Mouse (Mus musculus) liver, embryonic 11.5 days (tissue): ENCODE measurements around the gene Tmem52. TPM values are rescaled to one million over a fixed set of nuclear protein-coding genes. Genes with fewer than 3 reads are reported as not detected.
"Not testable (repeated sequence)": the region's sequence is repeated elsewhere in the genome, so short reads cannot be mapped to it uniquely, and the experiment has no call there.

Experiments used
- ATAC-seq: fragments of 200-750 bp; cut with Nextera tagmentation; replicated peaks from 2 replicates; pipeline ENCODE4 v1.8.0; 2017; ENCODE audit warnings: moderate number of reproducible peaks, mild to moderate bottlenecking, moderate TSS enrichment, moderate library complexity; ENCODE audit not compliant: low FRiP score
- DNase-seq: peaks from one replicate; pipeline ENCODE4 v3.0.0-alpha.2; 2017; ENCODE audit warnings: low spot score
- H3K27ac ChIP-seq: fragments of 300-500 bp; sonication (generic); 2 replicates; pipeline ENCODE4 v1.5.1; 2014; ENCODE audit warnings: mild to moderate bottlenecking, low read depth, low read length, control low read depth
- H3K27me3 ChIP-seq: fragments of 300-500 bp; sonication (generic); replicated peaks from 2 replicates; pipeline ENCODE4 v1.6.1; 2014; ENCODE audit warnings: low read length, mixed read lengths; ENCODE audit not compliant: control insufficient read depth, insufficient read depth
- H3K36me3 ChIP-seq: fragments of 300-500 bp; sonication (generic); 2 replicates; pipeline ENCODE4 v1.6.1; 2014; ENCODE audit warnings: mild to moderate bottlenecking, low read length, moderate library complexity, mixed read lengths; ENCODE audit not compliant: control insufficient read depth, insufficient read depth
- H3K4me1 ChIP-seq: fragments of 300-500 bp; sonication (generic); replicated peaks from 2 replicates; pipeline ENCODE4 v1.6.1; 2014; ENCODE audit warnings: low read length, mixed read lengths; ENCODE audit not compliant: control insufficient read depth, insufficient read depth
- H3K4me2 ChIP-seq: fragments of 300-500 bp; sonication (generic); 2 replicates; pipeline ENCODE4 v1.6.1; 2014; ENCODE audit warnings: mild to moderate bottlenecking, control low read depth, moderate library complexity
- H3K4me3 ChIP-seq: fragments of 300-500 bp; sonication (generic); 2 replicates; pipeline ENCODE4 v1.5.1; 2014; ENCODE audit warnings: low read depth, low read length, control low read depth
- H3K9ac ChIP-seq: fragments of 300-500 bp; sonication (generic); 2 replicates; pipeline ENCODE4 v1.6.1; 2014; ENCODE audit warnings: low read depth, low read length, control low read depth
- H3K9me3 ChIP-seq: fragments of 300-500 bp; sonication (generic); 2 replicates; pipeline ENCODE4 v1.6.1; 2016; ENCODE audit warnings: low read length, inconsistent platforms, mixed read lengths; ENCODE audit not compliant: control insufficient read depth
- WGBS: fragments of 180-500 bp; shearing (Covaris S2); extraction: QIAGEN DNeasy Blood & Tissue Kit; methylation state at CpG from one replicate; pipeline ENCODE4 v1.1.7; 2014; 5-methylcytosine and 5-hydroxymethylcytosine counted together
- polyA plus RNA-seq: library from polyadenylated mRNA; unstranded; fragments of >200 nt; fragmentation: Nextera tagmentation; extraction: Ambion mirVana; gene quantifications from 2 replicates; pipeline ENCODE4 v1.2.1, GENCODE M21; 2014

The Tmem52 gene
- polyA plus RNA-seq, 1 experiment from 2014 or later: not detected

DNA sequence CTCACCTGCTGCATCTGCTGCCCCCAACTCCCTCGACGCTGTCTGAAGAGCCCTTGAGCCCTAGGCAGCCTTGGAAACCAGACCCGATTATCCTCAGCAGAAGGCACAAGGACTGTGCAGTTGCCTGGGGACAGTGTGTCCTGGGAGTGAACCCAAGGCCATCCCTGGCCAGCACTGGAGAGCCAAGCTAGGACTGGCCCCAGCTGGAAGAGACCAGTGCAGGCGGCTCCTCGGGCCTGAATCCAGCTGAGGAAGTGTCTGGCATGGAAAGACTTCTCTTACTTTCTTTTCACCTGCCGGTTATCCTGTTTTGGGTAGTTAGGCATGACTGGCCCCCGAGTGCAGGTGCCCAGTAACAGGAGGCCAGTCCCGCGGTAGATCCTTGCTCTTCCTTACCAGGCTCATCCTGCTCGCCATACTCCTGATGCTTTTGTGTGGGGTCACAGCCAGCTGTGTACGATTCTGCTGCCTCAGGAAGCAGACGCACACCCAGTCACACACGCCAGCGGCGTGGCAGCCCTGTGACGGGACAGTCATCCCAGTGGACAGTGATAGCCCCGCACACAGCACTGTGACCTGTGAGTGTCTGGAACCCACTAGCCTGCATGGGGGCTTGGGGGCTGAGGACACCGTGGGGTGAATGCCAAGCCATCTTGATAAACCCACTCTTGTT, 812 bp downstream of the Tmem52 start:
- ATAC-seq: no peak
- no peak overlapping the region; the same call in 1 of the 2 replicates for H3K4me3 ChIP-seq
- H3K36me3 ChIP-seq: no peaks in the 10 kb centered on the region
- no peak overlapping the region for H3K27ac ChIP-seq
- DNase-seq: no peak
- H3K27me3 ChIP-seq: peaks cover 19% of the 10 kb centered on the region
- WGBS: 70% methylated on average over 18 of the region's 18 CpGs
- H3K9me3 ChIP-seq: no peaks in the 10 kb centered on the region
- H3K4me1 ChIP-seq: peaks cover 4% of the 10 kb centered on the region
- no peak overlapping the region for H3K9ac ChIP-seq
- peak overlapping the region; percentile 68 for H3K4me2 ChIP-seq

- no peak for ATAC-seq
- peaks cover 4% of the 10 kb centered on the region for H3K4me1 ChIP-seq
These were observed 1.5 kb downstream of the Tmem52 start for GRCm38 (mm10) chr4:155470263-155470953.

DNA sequence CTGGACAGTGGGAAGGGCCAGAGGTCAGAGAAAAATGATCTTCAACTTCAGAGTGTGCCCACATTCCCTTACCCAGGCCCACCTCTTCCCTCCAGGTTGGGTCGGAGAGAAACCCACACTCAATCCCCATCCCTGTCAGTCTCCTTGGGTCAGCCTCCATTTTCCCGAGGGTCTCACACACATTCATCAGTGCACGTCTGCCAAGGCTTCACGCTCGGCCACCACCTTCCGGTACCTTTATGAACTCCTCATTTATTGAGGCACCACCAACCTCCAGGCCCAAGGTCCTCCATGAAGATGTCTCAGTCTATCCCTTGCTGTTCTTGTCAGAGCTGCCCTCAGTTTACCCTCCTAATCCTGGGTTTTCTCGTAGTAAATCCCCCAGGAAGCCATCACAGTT, 2.1 kb downstream of the Tmem52 start:
- Histone ChIP-seq H3K9me3 (no peaks in the 10 kb centered on the region), H3K4me2 (no peak overlapping the region), H3K27me3 (peaks cover 18% of the 10 kb centered on the region), H3K9ac (no peak overlapping the region), H3K4me3 (no peak overlapping the region), H3K27ac (no peak overlapping the region), H3K4me1 (peaks cover 4% of the 10 kb centered on the region), H3K36me3 (no peaks in the 10 kb centered on the region)
- ATAC-seq (no peak), DNase-seq (no peak)
- WGBS: 74% methylated on average over 7 of the region's 7 CpGs

More at GRCm38 (mm10) chr4:155470263-155470953, 1.5 kb downstream of the Tmem52 start:
- DNase-seq: no peak
- peaks cover 19% of the 10 kb centered on the region for H3K27me3 ChIP-seq
- no peaks in the 10 kb centered on the region for H3K9me3 ChIP-seq
- H3K36me3 ChIP-seq: no peaks in the 10 kb centered on the region
- WGBS: 74% methylated on average over 16 of the region's 16 CpGs
- H3K9ac ChIP-seq: no peak overlapping the region
- no peak overlapping the region for H3K4me3 ChIP-seq
- no peak overlapping the region for H3K4me2 ChIP-seq
- no peak overlapping the region for H3K27ac ChIP-seq

- H3K27ac ChIP-seq: no peak overlapping the region
- H3K4me2 ChIP-seq: no peak overlapping the region
- peaks cover 4% of the 10 kb centered on the region for H3K4me1 ChIP-seq
- WGBS: 82% methylated on average over 7 of the region's 7 CpGs
- DNase-seq (no peak), ATAC-seq (no peak)
- no peaks in the 10 kb centered on the region for H3K9me3 ChIP-seq
- peaks cover 15% of the 10 kb centered on the region for H3K27me3 ChIP-seq
- no peak overlapping the region for H3K9ac ChIP-seq
- H3K4me3 ChIP-seq: no peak overlapping the region
- no peaks in the 10 kb centered on the region for H3K36me3 ChIP-seq
These were observed 2.5 kb downstream of the Tmem52 start for GRCm38 (mm10) chr4:155471406-155471805.

GRCm38 (mm10) chr4:155472716-155473290, 3.9 kb downstream of the Tmem52 start:
- ATAC-seq (no peak), DNase-seq (no peak)
- Histone ChIP-seq H3K4me1 (peaks cover 4% of the 10 kb centered on the region), H3K4me3 (no peak overlapping the region), H3K4me2 (no peak overlapping the region), H3K9me3 (no peaks in the 10 kb centered on the region), H3K36me3 (no peaks in the 10 kb centered on the region), H3K9ac (no peak overlapping the region), H3K27ac (no peak overlapping the region), H3K27me3 (peaks cover 15% of the 10 kb centered on the region)
- 67% methylated on average over 3 of the region's 3 CpGs for WGBS

- DNase-seq: no peak
- Histone ChIP-seq H3K4me2 (no peak overlapping the region), H3K4me1 (peaks cover 4% of the 10 kb centered on the region), H3K9me3 (no peaks in the 10 kb centered on the region), H3K27me3 (peaks cover 15% of the 10 kb centered on the region), H3K4me3 (no peak overlapping the region), H3K27ac (no peak overlapping the region), H3K9ac (no peak overlapping the region), H3K36me3 (no peaks in the 10 kb centered on the region)
- ATAC-seq: no peak
- WGBS: 61% methylated on average over 5 of the region's 5 CpGs
These were observed 4.4 kb downstream of the Tmem52 start for GRCm38 (mm10) chr4:155473319-155473718.

DNA sequence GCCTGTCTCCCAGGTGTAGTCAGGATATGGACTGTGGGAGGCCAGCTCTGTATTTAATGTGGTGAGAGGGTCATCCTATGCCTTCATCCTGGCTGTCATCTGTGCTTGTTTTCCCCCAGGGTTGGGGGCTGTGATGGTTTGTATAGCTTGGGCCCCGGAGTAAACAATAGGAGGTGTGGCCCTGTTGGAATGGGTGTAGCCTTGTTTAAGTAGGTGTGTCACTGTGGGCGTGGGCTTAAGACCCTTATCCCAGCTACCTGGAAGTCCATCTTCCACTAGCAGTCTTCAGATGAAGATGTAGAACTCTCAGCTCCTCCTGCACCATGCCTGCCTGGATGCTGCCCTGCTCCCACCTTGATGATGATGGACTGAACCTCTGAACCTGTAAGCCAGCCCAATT, 4.9 kb downstream of the Tmem52 start:
- 39% methylated on average over 2 of the region's 2 CpGs for whole genome bisulfite sequencing
- not testable (repeated sequence) for ATAC-seq, H3K36me3 ChIP-seq, H3K4me1 ChIP-seq, H3K9ac ChIP-seq, DNase-seq, H3K27ac ChIP-seq, H3K4me2 ChIP-seq, H3K9me3 ChIP-seq, H3K4me3 ChIP-seq
- H3K27me3 ChIP-seq: peaks cover 15% of the 10 kb centered on the region

DNA sequence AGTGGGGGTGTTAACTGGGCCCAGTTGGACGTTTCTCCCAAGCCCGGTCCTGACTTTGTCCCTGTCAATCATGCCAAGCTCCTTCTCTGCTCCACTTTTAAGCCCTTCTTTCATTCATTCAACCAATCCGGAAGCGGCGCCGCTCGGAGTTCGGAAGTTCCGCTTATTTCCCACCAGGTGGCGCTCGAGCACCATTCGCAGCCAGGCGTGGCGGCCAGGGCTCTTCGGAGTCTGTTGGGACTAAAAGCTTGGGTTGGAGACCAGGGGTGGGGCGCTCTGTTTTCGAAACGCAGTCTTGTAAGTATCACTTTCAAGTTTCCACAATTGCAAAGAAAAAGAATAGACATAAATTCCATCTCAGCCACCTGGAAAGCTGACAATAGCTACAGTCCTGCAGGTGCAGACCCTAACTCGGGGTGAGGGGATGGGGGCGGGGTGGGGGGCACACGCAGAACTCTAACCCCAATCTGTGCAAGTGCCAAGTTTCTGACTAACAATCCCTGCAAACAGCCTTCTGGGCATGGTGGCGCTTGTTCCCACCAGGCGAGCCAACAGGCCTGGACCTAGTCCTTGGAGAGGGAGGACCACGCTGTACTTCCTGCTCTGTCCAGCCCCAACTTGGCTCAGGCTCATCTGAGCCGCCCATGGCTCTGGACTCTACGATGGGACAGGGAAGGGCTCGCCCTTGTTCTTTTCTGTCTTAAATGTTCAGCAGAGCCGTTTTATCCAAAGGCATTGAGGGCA, 12.6 kb downstream of the Tmem52 start:
- Histone ChIP-seq H3K27ac (no peak overlapping the region), H3K36me3 (no peaks in the 10 kb centered on the region), H3K9ac (no peak overlapping the region), H3K4me3 (no peak overlapping the region), H3K9me3 (no peaks in the 10 kb centered on the region), H3K4me1 (no peaks in the 10 kb centered on the region), H3K4me2 (peak overlapping the region; percentile 53), H3K27me3 (no peaks in the 10 kb centered on the region)
- ATAC-seq: peak; percentile 71
- peak; percentile 85 for DNase-seq
- WGBS: 19% methylated on average over 28 of the region's 28 CpGs
